Mouse (Mus musculus) ES-Bruce4 (cell line): ENCODE data around the gene Ttc37.

Experiments
- CTCF ChIP-seq: IDR thresholded peaks from one replicate; pipeline ENCODE4 v1.8.1; 2011; ENCODE audit warnings: low read depth, low read length
- EP300 ChIP-seq: IDR thresholded peaks from 2 replicates; pipeline ENCODE4 v1.6.1; 2011; ENCODE audit warnings: low read depth, low read length; ENCODE audit not compliant: insufficient read depth
- POLR2A ChIP-seq: IDR thresholded peaks from one replicate; pipeline ENCODE4 v1.8.1; 2011; ENCODE audit warnings: low read length; ENCODE audit not compliant: insufficient read depth

GRCm38 (mm10) chr13:76059591-76059990 is 38.9 kb upstream of the Ttc37 start:
- TF ChIP-seq EP300, result no peak
- no peak for TF ChIP-seq POLR2A
- no peak for TF ChIP-seq CTCF
